Mouse (Mus musculus): ENCODE measurements at regions not wholly inside any gene's neighbourhood (a gene's known extent, or its start where the extent isn't known, plus 50 kb on each side); places are given as distances from the start of the nearest gene placed in this dataset.
A peak's percentile ranks its signal among the peaks of the same experiment; 100 is the strongest.

- Histone ChIP-seq H3K36me3 (replicated peaks; ENCODE audit: control insufficient read depth, insufficient read depth) (no peaks in the 10 kb centered on the region), H3K27ac (no peak overlapping the region), H3K9ac (no peak overlapping the region), H3K4me2 (replicated peaks) (no peak overlapping the region), H3K27me3 (ENCODE audit: control insufficient read depth, insufficient read depth, low read length) (no peaks in the 10 kb centered on the region), H3K4me1 (replicated peaks; ENCODE audit: control insufficient read depth, insufficient read depth, low read length) (no peaks in the 10 kb centered on the region), H3K4me3 (replicated peaks; ENCODE audit: low read length) (no peak overlapping the region), H3K9me3 (ENCODE audit: control insufficient read depth, low read length) (no peaks in the 10 kb centered on the region)
- ATAC-seq (ENCODE audit: low FRiP score) (0 out of 2 replicates have a peak, but pooled peaks have one; percentile 37), DNase-seq (ENCODE audit: low spot score) (no peak)
These were observed 403.5 kb downstream of the Klhl13 start for GRCm38 (mm10) chrX:22961338-22961737.

GRCm38 (mm10) chrX:22950406-22951256 is 414.3 kb downstream of the Klhl13 start:
- Histone ChIP-seq H3K4me3 (replicated peaks; ENCODE audit: low read length) (no peak overlapping the region), H3K4me1 (replicated peaks; ENCODE audit: control insufficient read depth, insufficient read depth, low read length) (no peaks in the 10 kb centered on the region), H3K27me3 (ENCODE audit: control insufficient read depth, insufficient read depth, low read length) (no peaks in the 10 kb centered on the region), H3K9ac (no peak overlapping the region), H3K36me3 (replicated peaks; ENCODE audit: control insufficient read depth, insufficient read depth) (no peaks in the 10 kb centered on the region), H3K9me3 (ENCODE audit: control insufficient read depth, low read length) (no peaks in the 10 kb centered on the region), H3K27ac (no peak overlapping the region), H3K4me2 (replicated peaks) (no peak overlapping the region)
- ATAC-seq (ENCODE audit: low FRiP score) (no peak), DNase-seq (ENCODE audit: low spot score) (no peak)
- 30% methylated on average over 3 of the region's 3 CpGs for WGBS
